Mouse (Mus musculus) embryonic facial prominence, embryonic 11.5 days (tissue): ENCODE results near the gene Anxa9. TPM values are rescaled to one million over a fixed set of nuclear protein-coding genes. Genes with fewer than 3 reads are reported as not detected.

ENCODE experiments used
- ATAC-seq: fragments of 200-750 bp; cut with Nextera tagmentation; replicated peaks from 2 replicates; pipeline ENCODE4 v1.8.0; 2017; ENCODE audit warnings: low read depth; ENCODE audit not compliant: insufficient number of reproducible peaks, low FRiP score, low TSS enrichment
- DNase-seq: peaks from one replicate; pipeline ENCODE4 v3.0.0-alpha.2; 2015; ENCODE audit warnings: low spot score
- H3K27ac ChIP-seq: fragments of 300-500 bp; sonication (generic); replicated peaks from 2 replicates; pipeline ENCODE4 v1.5.1; 2014; ENCODE audit warnings: mild to moderate bottlenecking, low read depth, low read length, control low read depth
- H3K27me3 ChIP-seq: fragments of 300-500 bp; sonication (generic); 2 replicates; pipeline ENCODE4 v1.6.1; 2014; ENCODE audit warnings: mild to moderate bottlenecking, low read length, moderate library complexity, mixed read lengths; ENCODE audit not compliant: control insufficient read depth, insufficient read depth
- H3K36me3 ChIP-seq: fragments of 300-500 bp; sonication (generic); replicated peaks from 2 replicates; pipeline ENCODE4 v1.6.1; 2014; ENCODE audit warnings: low read depth, mild to moderate bottlenecking, low read length, moderate library complexity, mixed read lengths; ENCODE audit not compliant: control insufficient read depth, insufficient read depth
- H3K4me1 ChIP-seq: fragments of 300-500 bp; sonication (generic); 2 replicates; pipeline ENCODE4 v1.6.1; 2014; ENCODE audit warnings: low read length, mixed read lengths; ENCODE audit not compliant: control insufficient read depth, insufficient read depth
- H3K4me2 ChIP-seq: fragments of 300-500 bp; sonication (generic); 2 replicates; pipeline ENCODE4 v1.6.1; 2014; ENCODE audit warnings: low read depth, mild to moderate bottlenecking, control low read depth, low read length, moderate library complexity
- H3K4me3 ChIP-seq: fragments of 300-500 bp; sonication (generic); 2 replicates; pipeline ENCODE4 v1.5.1; 2014; ENCODE audit warnings: low read depth, low read length, control low read depth
- H3K9ac ChIP-seq: fragments of 300-500 bp; sonication (generic); replicated peaks from 2 replicates; pipeline ENCODE4 v1.6.1; 2014; ENCODE audit warnings: mild to moderate bottlenecking, control low read depth, low read length
- H3K9me3 ChIP-seq: fragments of 300-500 bp; sonication (generic); replicated peaks from 2 replicates; pipeline ENCODE4 v1.6.1; 2016; ENCODE audit warnings: mild to moderate bottlenecking, low read length, inconsistent platforms, mixed read lengths; ENCODE audit not compliant: control insufficient read depth
- WGBS: fragments of 180-500 bp; shearing (Covaris S2); extraction: QIAGEN DNeasy Blood & Tissue Kit; methylation state at CpG from one replicate; pipeline ENCODE4 v1.1.7; 2014; 5-methylcytosine and 5-hydroxymethylcytosine counted together
- polyA plus RNA-seq: library from polyadenylated mRNA; unstranded; fragments of >200 nt; fragmentation: Nextera tagmentation; extraction: Ambion mirVana; gene quantifications from 2 replicates; pipeline ENCODE4 v1.2.1, GENCODE M21; 2014

Anxa9 gene
- polyA plus RNA-seq, 1 experiment from 2014 or later: 1.5 TPM

- no peak overlapping the region for H3K4me2 ChIP-seq
- ATAC-seq (no peak), DNase-seq (peak; percentile 78)
- no peak overlapping the region for H3K4me3 ChIP-seq
- WGBS: 20% methylated on average over 12 of the region's 12 CpGs
- no peaks in the 10 kb centered on the region for H3K27me3 ChIP-seq
- no peaks in the 10 kb centered on the region for H3K36me3 ChIP-seq
- H3K4me1 ChIP-seq: no peaks in the 10 kb centered on the region; the same call in none of the 2 replicates
- H3K27ac ChIP-seq: no peak overlapping the region
- no peak overlapping the region; the same call in 1 of the 2 replicates for H3K9ac ChIP-seq
- no peaks in the 10 kb centered on the region for H3K9me3 ChIP-seq
These were observed 10.6 kb upstream of the Anxa9 start for GRCm38 (mm10) chr3:95317414-95318080.

- Histone ChIP-seq H3K36me3 (no peaks in the 10 kb centered on the region), H3K4me2 (peak overlapping the region; percentile 68), H3K4me1 (no peaks in the 10 kb centered on the region; the same call in none of the 2 replicates), H3K9me3 (no peaks in the 10 kb centered on the region), H3K4me3 (peak overlapping the region; percentile 95), H3K27ac (peak overlapping the region; percentile 94), H3K9ac (peak overlapping the region; percentile 100), H3K27me3 (no peaks in the 10 kb centered on the region)
- no peak for DNase-seq
- 13% methylated on average over 9 of the region's 9 CpGs for WGBS
- ATAC-seq: no peak
These were observed 9.0 kb upstream of the Anxa9 start for GRCm38 (mm10) chr3:95315844-95316550.

GRCm38 (mm10) chr3:95315094-95315843 is 8.3 kb upstream of the Anxa9 start:
- under 1% methylated on average over 68 of the region's 71 CpGs for WGBS
- H3K4me1 ChIP-seq: no peaks in the 10 kb centered on the region; the same call in none of the 2 replicates

GRCm38 (mm10) chr3:95314486-95315093 is 7.6 kb upstream of the Anxa9 start, which contains the start of gene Cers2:
Gene Cers2, plus strand, starts transcription at chr3:95314791.
- peak within 1 kb of the TSS; percentile 68 for H3K4me2 ChIP-seq
- ATAC-seq: peak; percentile 62

More at GRCm38 (mm10) chr3:95315094-95315843, 8.3 kb upstream of the Anxa9 start:
- ATAC-seq (peak; percentile 92), DNase-seq (peak; percentile 90)
- peak overlapping the region; percentile 94 for H3K27ac ChIP-seq
- H3K9me3 ChIP-seq: no peaks in the 10 kb centered on the region
- H3K4me2 ChIP-seq: peak overlapping the region; percentile 68
- peak overlapping the region; percentile 95 for H3K4me3 ChIP-seq
- peak overlapping the region; percentile 100 for H3K9ac ChIP-seq
- H3K36me3 ChIP-seq: no peaks in the 10 kb centered on the region
- H3K27me3 ChIP-seq: no peaks in the 10 kb centered on the region

GRCm38 (mm10) chr3:95314075-95314474 is 7.1 kb upstream of the Anxa9 start:
- H3K9me3 ChIP-seq: no peaks in the 10 kb centered on the region
- WGBS: 59% methylated on average over 6 of the region's 6 CpGs
- ATAC-seq (no peak), DNase-seq (no peak)
- H3K36me3 ChIP-seq: no peaks in the 10 kb centered on the region
- no peaks in the 10 kb centered on the region; the same call in none of the 2 replicates for H3K4me1 ChIP-seq
- H3K27me3 ChIP-seq: no peaks in the 10 kb centered on the region
- no peak overlapping the region; the same call in 1 of the 2 replicates for H3K4me2 ChIP-seq
- H3K27ac ChIP-seq: no peak overlapping the region
- no peak overlapping the region; the same call in 1 of the 2 replicates for H3K9ac ChIP-seq
- H3K4me3 ChIP-seq: no peak overlapping the region

More at GRCm38 (mm10) chr3:95314486-95315093, 7.6 kb upstream of the Anxa9 start, which contains the start of gene Cers2:
- Histone ChIP-seq H3K27me3 (no peaks in the 10 kb centered on the region), H3K4me3 (peak within 1 kb of the TSS; percentile 95), H3K36me3 (no peaks in the 10 kb centered on the region), H3K4me1 (no peaks in the 10 kb centered on the region; the same call in none of the 2 replicates), H3K9me3 (no peaks in the 10 kb centered on the region), H3K27ac (peak within 1 kb of the TSS; percentile 94), H3K9ac (peak within 1 kb of the TSS; percentile 100)
- 4% methylated on average over 22 of the region's 27 CpGs for WGBS
- DNase-seq: peak; percentile 48

GRCm38 (mm10) chr3:95313476-95313875 is 6.5 kb upstream of the Anxa9 start:
- H3K27ac ChIP-seq: no peak overlapping the region
- no peak overlapping the region for H3K4me2 ChIP-seq
- no peaks in the 10 kb centered on the region for H3K9me3 ChIP-seq
- DNase-seq (no peak), ATAC-seq (no peak)
- no peaks in the 10 kb centered on the region for H3K36me3 ChIP-seq
- H3K9ac ChIP-seq: no peak overlapping the region
- no peaks in the 10 kb centered on the region for H3K27me3 ChIP-seq
- H3K4me1 ChIP-seq: no peaks in the 10 kb centered on the region; the same call in 1 of the 2 replicates
- 43% methylated on average over 7 of the region's 7 CpGs for WGBS
- no peak overlapping the region for H3K4me3 ChIP-seq

- no peak overlapping the region for H3K27ac ChIP-seq
- H3K9ac ChIP-seq: no peak overlapping the region
- H3K4me1 ChIP-seq: no peaks in the 10 kb centered on the region; the same call in 1 of the 2 replicates
- WGBS: 80% methylated on average over 6 of the region's 6 CpGs
- no peaks in the 10 kb centered on the region for H3K9me3 ChIP-seq
- no peak overlapping the region for H3K4me2 ChIP-seq
- H3K4me3 ChIP-seq: no peak overlapping the region
- no peak for ATAC-seq
- H3K36me3 ChIP-seq: no peaks in the 10 kb centered on the region
- no peaks in the 10 kb centered on the region for H3K27me3 ChIP-seq
- no peak for DNase-seq
These were observed 5.6 kb upstream of the Anxa9 start for GRCm38 (mm10) chr3:95312623-95313022.
